In genomic region chrX:143501776-143502365, GRCm38 (mm10) we compare ENCODE assay signal across 27 mouse cellular contexts. TPM values are rescaled to one million over a fixed set of nuclear protein-coding genes. Genes with fewer than 3 reads are reported as not detected.
DNase-seq lines count a peak whose midpoint lies in the region; ATAC-seq and TF ChIP-seq lines count a peak whose summit lies in the region.
"Had no signal": no experiment of that assay in that cellular context is flagged by ENCODE, and none has a peak within 500 bp of the region (broad histone marks: within the 10 kb centered on the region; RNA-seq: fewer than 3 reads in every experiment).

No protein-coding gene starts in this region.

- H3K79me2 ChIP-seq in myocyte (ENCODE audit: control insufficient read depth, insufficient read depth) = no peaks in the 10 kb centered on the region

- peak overlapping the region; percentile 47 for H3K27ac ChIP-seq in heart, embryonic 15.5 days
- no peak overlapping the region for H3K27ac ChIP-seq in heart, embryonic 12.5 days (ENCODE audit: poor library complexity, severe bottlenecking)
- H3K27ac ChIP-seq in cerebellum, adult 2 months (ENCODE audit: insufficient read depth, low read length) = no peak overlapping the region
- H3K27ac ChIP-seq: embryonic facial prominence, embryonic 12.5 days; forebrain, embryonic 10.5 days; hindbrain, embryonic 13.5 days; limb, embryonic 15.5 days; liver, embryonic 15.5 days; midbrain, embryonic 10.5 days; stomach, postnatal 0 days had no signal

- no peak overlapping the region for H3K4me3 ChIP-seq in heart, embryonic 15.5 days
- no peak overlapping the region for H3K4me3 ChIP-seq in heart, embryonic 12.5 days
- no peak overlapping the region for H3K4me3 ChIP-seq in lung, adult 2 months (replicated peaks; ENCODE audit: extremely low read depth, low read depth, low read length)
- no peak overlapping the region for H3K4me3 ChIP-seq in myocyte
- H3K4me3 ChIP-seq in cerebellum, adult 2 months (replicated peaks; ENCODE audit: insufficient read depth, low read depth, low read length) = no peak overlapping the region
- H3K4me3 ChIP-seq: embryonic facial prominence, embryonic 12.5 days; forebrain, embryonic 10.5 days; hindbrain, embryonic 13.5 days; limb, embryonic 15.5 days; liver, embryonic 15.5 days; midbrain, embryonic 10.5 days had no signal

- no peak for TF ChIP-seq CTCF in lung, adult 2 months (IDR thresholded peaks at IDR 0.05; ENCODE audit: insufficient read depth, low read length)
- TF ChIP-seq CTCF in cerebellum, adult 2 months (IDR thresholded peaks at IDR 0.05; ENCODE audit: borderline replicate concordance, insufficient read depth, low read depth, low read length) = no peak

- no peaks in the 10 kb centered on the region for H3K9me3 ChIP-seq in heart, embryonic 15.5 days (replicated peaks)
- no peaks in the 10 kb centered on the region for H3K9me3 ChIP-seq in heart, embryonic 12.5 days (replicated peaks)
- H3K9me3 ChIP-seq: embryonic facial prominence, embryonic 12.5 days; forebrain, embryonic 10.5 days; hindbrain, embryonic 13.5 days; limb, embryonic 15.5 days; liver, embryonic 15.5 days; midbrain, embryonic 10.5 days had no signal

- no peaks in the 10 kb centered on the region for H3K27me3 ChIP-seq in heart, embryonic 15.5 days
- no peaks in the 10 kb centered on the region for H3K27me3 ChIP-seq in heart, embryonic 12.5 days (replicated peaks)
- H3K27me3 ChIP-seq in myocyte (ENCODE audit: control insufficient read depth, insufficient read depth, insufficient read length) = no peaks in the 10 kb centered on the region
- no peaks in the 10 kb centered on the region for H3K27me3 ChIP-seq in cerebellum, adult 2 months (ENCODE audit: control insufficient read depth, insufficient read depth, low read length)
- H3K27me3 ChIP-seq: embryonic facial prominence, embryonic 12.5 days; liver, embryonic 15.5 days had no signal

- H3ac ChIP-seq in myocyte (ENCODE audit: control insufficient read depth, insufficient read length) = no peak overlapping the region

- no peak overlapping the region for H3K9ac ChIP-seq in heart, embryonic 15.5 days
- H3K9ac ChIP-seq in heart, embryonic 12.5 days = no peak overlapping the region
- H3K9ac ChIP-seq: embryonic facial prominence, embryonic 12.5 days; hindbrain, embryonic 13.5 days; limb, embryonic 15.5 days; liver, embryonic 15.5 days had no signal

- no peak overlapping the region for H3K4me2 ChIP-seq in heart, embryonic 15.5 days
- H3K4me2 ChIP-seq in heart, embryonic 12.5 days = no peak overlapping the region
- peak overlapping the region; percentile 67 for H3K4me2 ChIP-seq in myocyte (ENCODE audit: low read depth)
- H3K4me2 ChIP-seq: embryonic facial prominence, embryonic 12.5 days; hindbrain, embryonic 13.5 days; limb, embryonic 15.5 days; liver, embryonic 15.5 days had no signal

- no peaks in the 10 kb centered on the region for H3K4me1 ChIP-seq in heart, embryonic 15.5 days (replicated peaks)
- H3K4me1 ChIP-seq in heart, embryonic 12.5 days (replicated peaks) = no peaks in the 10 kb centered on the region
- H3K4me1 ChIP-seq in lung, adult 2 months (ENCODE audit: control insufficient read depth, insufficient read depth, low read length) = no peaks in the 10 kb centered on the region
- no peaks in the 10 kb centered on the region for H3K4me1 ChIP-seq in cerebellum, adult 2 months (ENCODE audit: control insufficient read depth, insufficient read depth, low read length)
- H3K4me1 ChIP-seq: embryonic facial prominence, embryonic 12.5 days; forebrain, embryonic 10.5 days; hindbrain, embryonic 13.5 days; limb, embryonic 15.5 days; liver, embryonic 15.5 days; midbrain, embryonic 10.5 days had no signal

- intact Hi-C loops in left cerebral cortex, postnatal 10 days (cut with DNase I) = no loop called here

- WGBS in heart, embryonic 15.5 days = 55% methylated on average over 5 of the region's 5 CpGs
- 61% methylated on average over 5 of the region's 5 CpGs for WGBS in heart, embryonic 12.5 days
- 58% methylated on average over 5 of the region's 5 CpGs for WGBS in lung, adult 2 months
- WGBS in cerebellum, adult 2 months = 60% methylated on average over 5 of the region's 5 CpGs

- H3K36me3 ChIP-seq in heart, embryonic 15.5 days = no peaks in the 10 kb centered on the region
- no peaks in the 10 kb centered on the region for H3K36me3 ChIP-seq in heart, embryonic 12.5 days
- H3K36me3 ChIP-seq in myocyte (ENCODE audit: control insufficient read depth, insufficient read depth) = no peaks in the 10 kb centered on the region
- H3K36me3 ChIP-seq: embryonic facial prominence, embryonic 12.5 days; forebrain, embryonic 10.5 days; hindbrain, embryonic 13.5 days; limb, embryonic 15.5 days; liver, embryonic 15.5 days; midbrain, embryonic 10.5 days had no signal

- DNase-seq in lung, postnatal 14 days = peak; percentile 3
- DNase-seq in lung, adult 2 months = no peak
- peak; percentile 30 for DNase-seq in adipocyte (ENCODE audit: low spot score)
- DNase-seq in left cerebral cortex, postnatal 10 days (ENCODE audit: extremely low spot score in 1 of 2, low spot score in 2 of 2) = no peak
- DNase-seq in cerebellum, adult 2 months = no peak
- DNase-seq: cerebellum, adult 11 months; cerebellum, postnatal 10 days; gastrocnemius, postnatal 14 days; heart, postnatal 36 days; kidney, adult 11 months; layer of hippocampus, adult 9-11 months; left cerebral cortex, postnatal 4 days; thymus, adult 2 months; thymus, postnatal 4 days had no signal

- ATAC-seq in heart, embryonic 15.5 days (replicated peaks; ENCODE audit: insufficient number of reproducible peaks, insufficient read depth, low FRiP score, low read depth) = no peak
- ATAC-seq in heart, embryonic 12.5 days (ENCODE audit: insufficient number of reproducible peaks, low FRiP score) = no peak
- ATAC-seq: forebrain, embryonic 16.5 days had no signal

- TF ChIP-seq POLR2A in lung, adult 2 months (IDR thresholded peaks at IDR 0.05; ENCODE audit: borderline replicate concordance, extremely low read depth, low read depth, low read length) = no peak
- no peak for TF ChIP-seq POLR2A in myocyte (IDR thresholded peaks at IDR 0.05; ENCODE audit: insufficient read length, low read depth)
- no peak for TF ChIP-seq POLR2A in cerebellum, adult 2 months (IDR thresholded peaks at IDR 0.05; ENCODE audit: borderline replicate concordance, insufficient read depth, low read length)

TF ChIP-seq in myocyte, 11 proteins besides CTCF, POLR2A, EP300 and RAD21:
- TF ChIP-seq CEBPB (IDR thresholded peaks at IDR 0.05; ENCODE audit: insufficient read depth, poor library complexity, severe bottlenecking) (no peak), USF1 (IDR thresholded peaks at IDR 0.05; ENCODE audit: low read depth) (peak; percentile 70)
TF ChIP-seq in myocyte: peak in this region for 1.

RNA-seq across cellular contexts. Expression of gene Pak3, which starts 16.5 kb away (rescaled TPM):
- polyA plus RNA-seq in heart, embryonic 15.5 days (2015; fragmentation: Nextera tagmentation; extraction: Ambion mirVana) = 7.5 and 8.2 TPM in 2 replicates
- polyA plus RNA-seq in heart, embryonic 12.5 days (2016; fragmentation: Nextera tagmentation; extraction: Ambion mirVana) = 7.1 and 7.5 TPM in 2 replicates
- polyA plus RNA-seq in lung, adult 2 months (2012; rRNA removed) = 0.09 and 0.17 TPM in 2 replicates
- polyA plus RNA-seq in myocyte (2012; fragmentation: generic; extraction: Trizol) = 0.55 TPM
- 100 to 1,000 TPM; 164 to 180 TPM for total RNA-seq in left cerebral cortex, postnatal 10 days (2021)
- 12.0 and 14.9 TPM in 2 replicates for polyA plus RNA-seq in cerebellum, adult 2 months (2012; rRNA removed)
- total RNA-seq: neutrophil, adult 5-6 weeks had no signal
- polyA plus RNA-seq: small intestine, adult 2 months had no signal

Comparison
In these comparisons a context has a peak if more than half of its experiments do, and no peak if none do; other contexts are left out.
1. DNase-seq: peak in lung, postnatal 14 days (single experiment) and adipocyte (single experiment); none in lung, adult 2 months (single experiment), left cerebral cortex, postnatal 10 days (0 of 2) and cerebellum, adult 2 months (0 of 2).